Comparison of ENCODE assay signal across 25 mouse cellular contexts in genomic region chr13:51939715-51940114, GRCm38 (mm10).
"Had no signal": no experiment of that assay in that cellular context is flagged by ENCODE, and none has a peak within 500 bp of the region (broad histone marks: within the 10 kb centered on the region; RNA-seq: fewer than 3 reads in every experiment).

No protein-coding gene starts in this region.

- H3K27me3 ChIP-seq: heart, embryonic 15.5 days; hindbrain, embryonic 15.5 days; kidney, embryonic 15.5 days; limb, embryonic 12.5 days had no signal

- H3K9me3 ChIP-seq: heart, embryonic 13.5 days; heart, embryonic 15.5 days; hindbrain, embryonic 13.5 days; hindbrain, embryonic 15.5 days; kidney, embryonic 15.5 days; limb, embryonic 10.5 days; limb, embryonic 12.5 days had no signal

- H3K4me3 ChIP-seq: gastrocnemius, adult 2 months; heart, adult 2 months; heart, embryonic 13.5 days; heart, embryonic 15.5 days; hindbrain, embryonic 13.5 days; hindbrain, embryonic 15.5 days; kidney, embryonic 15.5 days; left cerebral cortex, adult 2 months; limb, embryonic 10.5 days; limb, embryonic 12.5 days had no signal

- H3K27ac ChIP-seq: gastrocnemius, adult 2 months; heart, adult 2 months; heart, embryonic 13.5 days; heart, embryonic 15.5 days; hindbrain, embryonic 13.5 days; hindbrain, embryonic 15.5 days; hindbrain, postnatal 0 days; kidney, embryonic 15.5 days; kidney, postnatal 0 days; left cerebral cortex, adult 2 months; limb, embryonic 10.5 days; limb, embryonic 12.5 days had no signal

- DNase-seq: gastrocnemius, adult 2 months; gastrocnemius, postnatal 10 days; gastrocnemius, postnatal 25 days; heart, adult 11 months; heart, adult 2 months; heart, postnatal 14 days; heart, postnatal 36 days; kidney, adult 11 months; kidney, adult 2 months; kidney, adult 9 months; kidney, postnatal 14 days; kidney, postnatal 36 days; layer of hippocampus, adult 9-11 months had no signal

- H3K9ac ChIP-seq: heart, embryonic 13.5 days; heart, embryonic 15.5 days; hindbrain, embryonic 13.5 days; hindbrain, embryonic 15.5 days; kidney, embryonic 15.5 days; limb, embryonic 12.5 days had no signal

- ATAC-seq: hindbrain, postnatal 0 days; intestine, embryonic 16.5 days had no signal

- H3K36me3 ChIP-seq: heart, embryonic 13.5 days; heart, embryonic 15.5 days; hindbrain, embryonic 13.5 days; hindbrain, embryonic 15.5 days; kidney, embryonic 15.5 days; limb, embryonic 10.5 days; limb, embryonic 12.5 days had no signal

- H3K4me1 ChIP-seq: heart, embryonic 15.5 days; hindbrain, embryonic 15.5 days; kidney, embryonic 15.5 days had no signal

- H3K4me2 ChIP-seq: heart, embryonic 11.5 days; heart, embryonic 13.5 days; heart, embryonic 15.5 days; hindbrain, embryonic 13.5 days; hindbrain, embryonic 15.5 days; kidney, embryonic 15.5 days; limb, embryonic 12.5 days had no signal
